Comparison of ENCODE assay signal across 9 mouse cellular contexts in the genomic region with DNA sequence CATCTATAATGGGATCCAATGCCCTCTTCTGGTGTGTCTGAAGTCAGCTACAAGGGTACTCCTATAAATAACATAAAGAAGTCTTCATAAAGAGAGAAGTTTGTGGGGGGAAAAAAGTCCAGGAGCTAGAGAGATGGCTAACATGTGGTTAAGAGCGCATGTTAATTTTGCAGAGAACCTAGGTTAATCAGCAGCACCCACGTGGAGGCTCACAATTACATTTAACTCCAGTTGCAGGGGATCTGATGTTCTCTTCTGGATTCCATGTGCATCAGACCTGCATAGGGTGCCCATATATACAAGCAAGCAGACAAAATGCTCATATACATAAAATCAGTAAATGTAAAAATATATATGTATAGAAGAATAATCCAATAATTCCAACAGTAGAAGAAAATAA. TPM values are rescaled to one million over a fixed set of nuclear protein-coding genes. Genes with fewer than 3 reads are reported as not detected.
A peak's percentile ranks its signal among the peaks of the same experiment; 100 is the strongest.
DNase-seq lines count a peak whose midpoint lies in the region; ATAC-seq and TF ChIP-seq lines count a peak whose summit lies in the region.
"Had no signal": no experiment of that assay in that cellular context is flagged by ENCODE, and none has a peak within 500 bp of the region (broad histone marks: within the 10 kb centered on the region; RNA-seq: fewer than 3 reads in every experiment).

No protein-coding gene starts in this region.

- DNase-seq in heart, adult 9 months (ENCODE audit: low spot score in 2 of 2): no peak
- DNase-seq in midbrain, embryonic 14.5 days: no peak
- no peak for DNase-seq in right cerebral cortex, adult 2 months (ENCODE audit: low spot score in 2 of 2)
- no peak for DNase-seq in left cerebral cortex, postnatal 14 days (ENCODE audit: low spot score in 2 of 2)
- DNase-seq in embryo, embryonic 10.5 days (ENCODE audit: low spot score): no peak

- peaks cover 26% of the 10 kb centered on the region for H3K36me3 ChIP-seq in heart, embryonic 14.5 days (ENCODE audit: control insufficient read depth, insufficient read depth, low read length)
- H3K36me3 ChIP-seq in hindbrain, embryonic 15.5 days: peaks cover 17% of the 10 kb centered on the region
- H3K36me3 ChIP-seq in midbrain, embryonic 14.5 days (ENCODE audit: control insufficient read depth, insufficient read depth, low read length): peaks cover 21% of the 10 kb centered on the region

- no peaks in the 10 kb centered on the region for H3K9me3 ChIP-seq in heart, embryonic 14.5 days (ENCODE audit: control insufficient read depth, low read length)
- H3K9me3 ChIP-seq in hindbrain, embryonic 15.5 days: no peaks in the 10 kb centered on the region
- H3K9me3 ChIP-seq in midbrain, embryonic 14.5 days (ENCODE audit: control insufficient read depth, low read length): no peaks in the 10 kb centered on the region
- H3K9me3 ChIP-seq: megakaryocyte, embryonic 14.5 days had no signal

- no peak for TF ChIP-seq POLR2A in bone marrow macrophage, adult 2 months (IDR thresholded peaks at IDR 0.05; ENCODE audit: borderline replicate concordance, low read depth, low read length)

- peak overlapping the region in 1 of 2 experiments; percentile 90; a peak in 2 of 4 replicates for H3K4me3 ChIP-seq in heart, embryonic 14.5 days (ENCODE audit: control insufficient read depth in 1 of 2, insufficient read depth in 1 of 2, low read depth in 1 of 2, low read length in 2 of 2)
- 0 out of 2 replicates have a peak overlapping the region, but pooled peaks have one; percentile 19 for H3K4me3 ChIP-seq in bone marrow macrophage, adult 2 months (ENCODE audit: insufficient read depth, low read length)
- H3K4me3 ChIP-seq in hindbrain, embryonic 15.5 days: peak overlapping the region; percentile 97
- peak overlapping the region; percentile 94 for H3K4me3 ChIP-seq in midbrain, embryonic 14.5 days (replicated peaks; ENCODE audit: low read depth, low read length)

- ATAC-seq in heart, embryonic 14.5 days (ENCODE audit: insufficient number of reproducible peaks, insufficient read depth, low FRiP score, low read depth): no peak
- ATAC-seq in hindbrain, embryonic 15.5 days (ENCODE audit: low FRiP score, low read depth): no peak
- ATAC-seq in midbrain, embryonic 14.5 days (ENCODE audit: low FRiP score, low TSS enrichment): no peak

- peaks cover 10 to 43% of the 10 kb centered on the region in 2 experiments for H3K4me1 ChIP-seq in heart, embryonic 14.5 days (ENCODE audit: control insufficient read depth in 2 of 2, insufficient read depth in 2 of 2, low read length in 2 of 2)
- peaks cover 21% of the 10 kb centered on the region for H3K4me1 ChIP-seq in bone marrow macrophage, adult 2 months (ENCODE audit: control insufficient read depth, insufficient read depth, low read length)
- peaks cover 57% of the 10 kb centered on the region for H3K4me1 ChIP-seq in hindbrain, embryonic 15.5 days (replicated peaks)
- peaks cover 35% of the 10 kb centered on the region for H3K4me1 ChIP-seq in midbrain, embryonic 14.5 days (ENCODE audit: control insufficient read depth, insufficient read depth, low read length)

- peak overlapping the region; percentile 78 for H3K4me2 ChIP-seq in heart, embryonic 14.5 days (ENCODE audit: low read length)
- H3K4me2 ChIP-seq in hindbrain, embryonic 15.5 days: peak overlapping the region; percentile 68
- H3K4me2 ChIP-seq in midbrain, embryonic 14.5 days (ENCODE audit: low read length): peak overlapping the region; percentile 64

- no peak overlapping the region for H3K27ac ChIP-seq in heart, embryonic 14.5 days (replicated peaks in 1 of 2; ENCODE audit: control insufficient read depth in 1 of 2, insufficient read depth in 1 of 2, low read depth in 2 of 2, low read length in 2 of 2)
- no peak overlapping the region for H3K27ac ChIP-seq in bone marrow macrophage, adult 2 months (ENCODE audit: insufficient read depth, low read depth, low read length)
- H3K27ac ChIP-seq in hindbrain, embryonic 15.5 days (replicated peaks): no peak overlapping the region
- no peak overlapping the region for H3K27ac ChIP-seq in midbrain, embryonic 14.5 days (replicated peaks; ENCODE audit: low read depth, low read length)

- intact Hi-C loops in left cerebral cortex, postnatal 14 days (cut with DNase I): loop anchor here (2.0 to 5.0 kb wide), 2 partner anchors 13 to 39 kb away; no protein-coding TSS in a partner anchor

- no peaks in the 10 kb centered on the region for H3K27me3 ChIP-seq in heart, embryonic 14.5 days (ENCODE audit: control insufficient read depth, insufficient read depth, low read length)
- H3K27me3 ChIP-seq in hindbrain, embryonic 15.5 days: no peaks in the 10 kb centered on the region
- H3K27me3 ChIP-seq in midbrain, embryonic 14.5 days (ENCODE audit: control insufficient read depth, insufficient read depth, low read length): 0 out of 2 replicates have a peak, but pooled peaks cover 2% of the 10 kb centered on the region
- H3K27me3 ChIP-seq: megakaryocyte, embryonic 14.5 days had no signal

- WGBS in heart, embryonic 14.5 days: 56% methylated on average over 2 of the region's 2 CpGs
- 46% methylated on average over 2 of the region's 2 CpGs for WGBS in hindbrain, embryonic 15.5 days
- 64% methylated on average over 2 of the region's 2 CpGs for WGBS in midbrain, embryonic 14.5 days

- TF ChIP-seq CTCF in bone marrow macrophage, adult 2 months (IDR thresholded peaks at IDR 0.05; ENCODE audit: low read depth, low read length): no peak

- no peak overlapping the region for H3K9ac ChIP-seq in heart, embryonic 14.5 days (ENCODE audit: low read length)
- no peak overlapping the region for H3K9ac ChIP-seq in hindbrain, embryonic 15.5 days
- H3K9ac ChIP-seq in midbrain, embryonic 14.5 days (replicated peaks; ENCODE audit: low read length): peak overlapping the region; percentile 23; the same call in 1 of the 2 replicates

RNA-seq across cellular contexts. Expression of a gene that starts 2.6 kb away (rescaled TPM):
- 19.6 and 22.6 TPM in 2 replicates for polyA plus RNA-seq in heart, embryonic 14.5 days (2014; fragmentation: Nextera tagmentation; extraction: Ambion mirVana)
- polyA plus RNA-seq in bone marrow macrophage, adult 2 months (2012; ENCODE audit: insufficient read depth, insufficient read length, missing spikeins): 30.8 and 37.0 TPM in 2 replicates
- polyA plus RNA-seq in hindbrain, embryonic 15.5 days (2015; fragmentation: Nextera tagmentation; extraction: Ambion mirVana): 35.9 and 36.6 TPM in 2 replicates
- 54.0 and 75.3 TPM in 2 replicates for polyA plus RNA-seq in midbrain, embryonic 14.5 days (2014; fragmentation: Nextera tagmentation; extraction: Ambion mirVana)
- total RNA-seq in left cerebral cortex, postnatal 14 days (2021): 100 to 1,000 TPM; 146 to 149 TPM

RNA-seq across cellular contexts. Expression of a gene that starts 15.4 kb away (rescaled TPM):
- polyA plus RNA-seq in heart, embryonic 14.5 days (2014; fragmentation: Nextera tagmentation; extraction: Ambion mirVana): 0.73 and 1.0 TPM in 2 replicates
- polyA plus RNA-seq in bone marrow macrophage, adult 2 months (2012; ENCODE audit: insufficient read depth, insufficient read length, missing spikeins): 0.58 and 0.77 TPM in 2 replicates
- polyA plus RNA-seq in hindbrain, embryonic 15.5 days (2015; fragmentation: Nextera tagmentation; extraction: Ambion mirVana): 2.8 TPM in 2 replicates
- 4.6 and 6.8 TPM in 2 replicates for polyA plus RNA-seq in midbrain, embryonic 14.5 days (2014; fragmentation: Nextera tagmentation; extraction: Ambion mirVana)
- total RNA-seq in left cerebral cortex, postnatal 14 days (2021): 1 to 10 TPM; 4.8 to 5.6 TPM

RNA-seq across cellular contexts. Expression of a gene that starts 26.2 kb away (rescaled TPM):
- 19.1 and 19.4 TPM in 2 replicates for polyA plus RNA-seq in heart, embryonic 14.5 days (2014; fragmentation: Nextera tagmentation; extraction: Ambion mirVana)
- 41.5 and 42.6 TPM in 2 replicates for polyA plus RNA-seq in bone marrow macrophage, adult 2 months (2012; ENCODE audit: insufficient read depth, insufficient read length, missing spikeins)
- polyA plus RNA-seq in hindbrain, embryonic 15.5 days (2015; fragmentation: Nextera tagmentation; extraction: Ambion mirVana): 17.6 and 21.2 TPM in 2 replicates
- 11.3 and 13.1 TPM in 2 replicates for polyA plus RNA-seq in midbrain, embryonic 14.5 days (2014; fragmentation: Nextera tagmentation; extraction: Ambion mirVana)
- total RNA-seq in left cerebral cortex, postnatal 14 days (2021): 10 to 100 TPM; 16.8 to 19.0 TPM

RNA-seq across cellular contexts. Expression of a gene that starts 29.5 kb away (rescaled TPM):
- 45.5 and 48.8 TPM in 2 replicates for polyA plus RNA-seq in heart, embryonic 14.5 days (2014; fragmentation: Nextera tagmentation; extraction: Ambion mirVana)
- 99.0 and 113 TPM in 2 replicates for polyA plus RNA-seq in bone marrow macrophage, adult 2 months (2012; ENCODE audit: insufficient read depth, insufficient read length, missing spikeins)
- 50.5 and 52.0 TPM in 2 replicates for polyA plus RNA-seq in hindbrain, embryonic 15.5 days (2015; fragmentation: Nextera tagmentation; extraction: Ambion mirVana)
- 46.4 and 55.4 TPM in 2 replicates for polyA plus RNA-seq in midbrain, embryonic 14.5 days (2014; fragmentation: Nextera tagmentation; extraction: Ambion mirVana)
- 10 to 100 TPM; 61.6 to 64.0 TPM for total RNA-seq in left cerebral cortex, postnatal 14 days (2021)

RNA-seq across cellular contexts. Expression of a gene that starts 49.0 kb away (rescaled TPM):
- polyA plus RNA-seq in heart, embryonic 14.5 days (2014; fragmentation: Nextera tagmentation; extraction: Ambion mirVana): 0.05 and 0.09 TPM in 2 replicates
- 41.6 and 61.6 TPM in 2 replicates for polyA plus RNA-seq in bone marrow macrophage, adult 2 months (2012; ENCODE audit: insufficient read depth, insufficient read length, missing spikeins)
- 0.09 and 0.10 TPM in 2 replicates for polyA plus RNA-seq in hindbrain, embryonic 15.5 days (2015; fragmentation: Nextera tagmentation; extraction: Ambion mirVana)
- polyA plus RNA-seq in midbrain, embryonic 14.5 days (2014; fragmentation: Nextera tagmentation; extraction: Ambion mirVana): 0.08 and 0.09 TPM in 2 replicates
- total RNA-seq in left cerebral cortex, postnatal 14 days (2021): 1 to 10 TPM; 1.0 to 1.2 TPM
